Mouse (Mus musculus) A20 (cell line): ENCODE data around the gene Lysmd1.
"Not testable (repeated sequence)": the region's sequence is repeated elsewhere in the genome, so short reads cannot be mapped to it uniquely, and the experiment has no call there.

Experiments used
- DNase-seq: peaks from one replicate; pipeline ENCODE4 v3.0.0-alpha.2; 2011; ENCODE audit warnings: low read depth, low spot score

Lysmd1 gene

DNA sequence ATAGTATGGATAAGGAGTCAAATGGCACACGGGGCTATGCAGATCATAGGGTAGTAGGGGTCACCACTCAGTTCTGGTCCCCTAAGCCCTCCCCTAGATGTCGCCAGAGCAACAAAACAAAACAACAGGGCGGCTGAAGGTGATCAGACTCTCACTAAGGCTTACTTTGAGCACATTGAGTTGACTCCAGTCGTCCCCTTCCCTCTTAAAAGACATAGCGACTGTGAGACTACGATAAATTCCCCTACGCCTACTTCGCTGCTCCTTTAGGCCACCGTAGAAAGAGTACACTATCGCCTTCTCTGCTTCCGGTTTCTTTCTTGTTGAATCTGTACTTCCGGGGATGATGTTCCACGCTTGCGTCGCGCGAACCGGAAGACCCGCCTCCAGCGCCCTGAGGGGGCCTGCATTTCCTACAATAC, at the start of gene Lysmd1, which contains the start of gene Scnm1:
Gene Lysmd1 (plus strand): TSS at position 409 of the 422 bp plus-strand sequence.
Gene Scnm1 (minus strand): TSS at position 332 of the 422 bp plus-strand sequence.
- DNase-seq, result peak; percentile 95

GRCm38 (mm10) chr3:95088071-95088470, 45.8 kb upstream of the Lysmd1 start:
- DNase-seq, result no peak

GRCm38 (mm10) chr3:95100854-95101253, 33.0 kb upstream of the Lysmd1 start:
- no peak for DNase-seq

GRCm38 (mm10) chr3:95105121-95105520, 28.8 kb upstream of the Lysmd1 start:
- no peak for DNase-seq

- DNase-seq, result no peak
Measured at GRCm38 (mm10) chr3:95105586-95106337, 28.1 kb upstream of the Lysmd1 start.

DNA sequence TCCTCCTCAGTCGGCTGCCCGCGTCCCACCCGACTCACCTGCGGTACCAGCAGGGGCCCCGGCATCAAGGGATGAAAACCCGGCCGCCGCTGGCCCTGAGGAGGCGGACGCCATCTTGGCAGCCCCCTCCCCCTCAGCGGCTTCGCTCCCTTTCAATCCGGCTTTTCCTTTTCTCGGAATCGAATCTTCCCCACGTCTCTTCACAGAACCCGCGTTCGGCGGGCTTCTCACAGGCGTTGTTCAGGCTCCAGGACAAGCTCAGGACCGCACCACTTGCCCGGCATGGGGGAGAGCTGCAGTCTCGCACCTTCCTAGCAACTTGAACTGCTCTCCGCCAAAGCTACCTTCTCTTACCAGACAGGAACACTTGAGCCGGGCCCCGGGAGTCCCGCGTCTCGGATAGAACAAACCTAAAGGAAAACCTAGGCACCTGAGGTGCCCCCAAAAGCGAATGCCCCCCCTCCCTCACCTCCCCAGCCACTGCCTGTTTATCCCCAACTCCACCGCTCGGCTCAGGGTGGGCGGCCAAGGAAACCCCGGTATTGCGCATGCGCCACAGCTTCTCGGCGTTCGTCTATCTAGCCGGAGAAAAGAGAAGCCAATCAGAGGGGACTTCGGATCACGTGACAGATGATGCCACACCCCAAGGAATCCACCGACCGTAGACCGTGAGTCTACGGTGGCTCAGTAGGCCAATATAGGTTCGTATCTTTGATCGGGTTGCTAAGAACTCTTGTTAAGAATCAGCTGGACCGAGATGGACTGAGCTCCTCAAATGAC, 27.4 kb upstream of the Lysmd1 start, which contains the start of gene Pip5k1a:
Gene Pip5k1a (minus strand): TSS at position 593 of the 780 bp plus-strand sequence.
- DNase-seq, result peak; percentile 99

DNA sequence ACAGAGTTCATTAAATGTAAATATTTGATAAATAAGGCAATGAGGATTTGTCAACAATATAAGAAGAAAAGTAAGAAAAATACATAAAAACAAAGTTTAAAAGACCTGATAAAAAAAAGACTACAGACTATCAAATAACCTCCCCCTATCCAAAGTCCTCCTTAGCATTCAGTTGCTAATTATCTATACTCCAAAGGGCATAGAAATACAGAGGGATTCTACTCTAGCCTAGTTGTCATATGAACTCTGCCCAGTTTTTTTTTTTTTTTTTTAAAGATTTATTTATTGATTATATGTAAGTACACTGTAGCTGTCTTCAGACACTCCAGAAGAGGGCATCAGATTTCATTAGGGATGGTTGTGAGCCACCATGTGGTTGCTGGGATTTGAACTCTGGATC, 26.6 kb upstream of the Lysmd1 start:
- not testable (repeated sequence) for DNase-seq

- peak; percentile 32 for DNase-seq
Measured at GRCm38 (mm10) chr3:95107898-95108297, 26.0 kb upstream of the Lysmd1 start.

DNA sequence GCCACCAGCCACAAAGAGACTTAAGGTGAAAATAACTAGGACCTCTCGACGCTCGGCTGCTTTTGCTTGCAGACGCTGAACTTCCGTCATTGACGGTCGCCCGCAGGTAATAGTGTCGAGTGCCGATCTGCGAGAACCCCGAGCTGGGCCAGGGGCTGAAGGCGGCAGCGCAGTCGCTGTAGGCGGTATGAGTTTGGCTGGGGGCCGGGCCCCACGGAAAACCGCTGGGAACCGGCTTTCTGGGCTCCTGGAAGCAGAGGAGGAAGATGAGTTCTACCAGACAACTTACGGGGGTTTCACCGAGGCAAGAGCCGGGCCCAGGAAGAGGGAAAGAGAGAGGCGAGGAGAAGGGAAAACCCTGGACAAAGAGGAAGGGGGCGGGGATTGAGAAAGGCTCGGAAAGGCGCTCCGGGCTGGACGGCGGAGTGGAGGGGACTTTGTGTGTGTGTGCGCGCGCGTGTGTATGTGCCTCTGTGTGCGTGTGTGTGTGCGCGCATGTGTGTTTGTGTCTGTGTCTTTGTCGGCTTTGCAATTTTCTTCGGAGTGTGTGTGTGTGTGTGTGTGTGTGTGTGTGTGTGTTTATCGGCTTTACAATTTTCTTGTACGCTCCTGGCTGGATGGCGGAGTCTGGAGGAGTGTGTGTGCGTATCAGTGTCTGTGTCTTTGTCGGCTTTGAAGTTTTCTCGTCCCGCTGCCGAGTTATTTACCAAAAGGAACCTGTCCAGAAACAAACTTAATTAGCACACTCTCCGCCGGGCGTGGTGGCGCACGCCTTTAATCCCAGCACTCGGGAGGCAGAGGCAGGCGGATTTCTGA, 22.8 kb upstream of the Lysmd1 start, which contains the start of gene Vps72:
Gene Vps72 (plus strand): TSS at position 112 of the 816 bp plus-strand sequence.
- peak; percentile 96 for DNase-seq

DNA sequence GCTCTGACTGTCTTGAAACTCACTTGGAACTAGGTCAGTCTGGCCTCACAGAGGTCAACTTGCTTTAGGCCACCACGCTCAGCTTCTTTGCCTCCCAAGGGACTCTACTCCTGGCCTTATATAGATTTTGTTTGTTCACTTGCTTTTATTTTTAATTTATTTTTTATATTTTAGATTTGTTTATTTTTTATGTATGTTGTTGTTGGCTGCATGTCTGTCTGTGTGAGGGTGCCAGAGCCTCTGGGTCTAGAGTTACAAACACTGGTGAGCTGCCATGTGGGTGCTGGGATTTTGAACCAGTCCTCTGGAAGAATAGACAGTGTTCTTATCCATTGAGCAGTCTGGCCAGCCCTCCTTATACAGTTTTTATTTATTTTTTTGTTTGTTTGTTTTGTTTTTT, 21.1 kb upstream of the Lysmd1 start:
- DNase-seq, result no peak

- DNase-seq, result no peak
Measured at GRCm38 (mm10) chr3:95117751-95118150, 16.1 kb upstream of the Lysmd1 start.

DNA sequence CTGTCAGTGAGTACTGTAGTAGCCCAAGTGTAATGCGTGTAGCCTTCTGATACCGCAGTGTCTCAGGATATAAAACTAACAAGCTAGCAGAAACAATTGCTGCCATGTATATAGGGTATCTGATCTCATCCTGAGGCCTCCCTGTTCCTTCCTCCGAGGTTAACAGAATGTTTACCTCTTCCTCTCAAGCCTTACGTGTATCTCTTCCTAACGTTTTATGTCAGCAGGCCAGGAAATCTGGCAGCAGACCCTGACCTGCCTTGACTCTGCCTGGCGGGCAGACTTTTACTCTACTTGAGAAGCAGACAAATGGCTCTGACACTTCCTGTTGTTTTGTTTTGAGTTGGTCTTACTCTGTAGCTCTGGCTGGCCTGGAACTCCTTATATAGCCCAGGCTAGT, 12.3 kb upstream of the Lysmd1 start:
- DNase-seq, result no peak

- peak; percentile 28 for DNase-seq
Measured at GRCm38 (mm10) chr3:95124246-95124645, 9.6 kb upstream of the Lysmd1 start, which contains the start of gene Tmod4. Gene Tmod4, plus strand, starts transcription at chr3:95124476.

GRCm38 (mm10) chr3:95124972-95125371, 8.9 kb upstream of the Lysmd1 start:
- no peak for DNase-seq

DNA sequence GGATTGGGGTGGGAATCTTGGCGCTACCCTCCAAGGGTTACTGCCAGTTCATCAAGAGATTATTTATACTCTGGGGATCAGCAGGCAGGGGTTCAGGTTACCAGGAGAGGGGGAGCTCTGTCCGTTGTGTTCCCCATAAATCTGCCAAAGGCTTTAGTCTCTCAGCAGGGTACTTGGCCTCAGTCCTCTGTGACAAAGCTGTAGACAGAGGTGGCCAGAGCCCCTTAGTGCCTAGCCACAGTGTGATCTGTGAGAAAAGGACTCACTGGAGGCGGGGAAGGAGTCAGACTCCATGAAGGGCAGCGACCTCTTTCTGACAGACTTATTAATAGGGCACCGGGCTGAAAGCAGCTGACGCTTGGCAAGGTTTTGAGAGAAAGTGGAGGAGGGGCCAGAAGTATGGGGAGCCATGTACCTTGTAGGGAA, 4.6 kb upstream of the Lysmd1 start:
- DNase-seq, result no peak

GRCm38 (mm10) chr3:95130081-95130480, 3.8 kb upstream of the Lysmd1 start:
- DNase-seq, result no peak

GRCm38 (mm10) chr3:95132389-95132788, 1.5 kb upstream of the Lysmd1 start:
- DNase-seq, result not testable (repeated sequence)

GRCm38 (mm10) chr3:95133176-95133575, 712 bp upstream of the Lysmd1 start:
- no peak for DNase-seq

GRCm38 (mm10) chr3:95134133-95134532, 245 bp downstream of the Lysmd1 start:
- not testable (repeated sequence) for DNase-seq

GRCm38 (mm10) chr3:95135023-95135422, 1.1 kb downstream of the Lysmd1 start:
- DNase-seq, result peak; percentile 76

- no peak for DNase-seq
Measured at GRCm38 (mm10) chr3:95135433-95136052, 1.7 kb downstream of the Lysmd1 start.
